Mouse (Mus musculus): ENCODE measurements around the gene Prkci. TPM values are rescaled to one million over a fixed set of nuclear protein-coding genes. Genes with fewer than 3 reads are reported as not detected.

Gene Prkci
- polyA plus RNA-seq, 1 experiment from 2014 or later = 29.5 TPM

DNA sequence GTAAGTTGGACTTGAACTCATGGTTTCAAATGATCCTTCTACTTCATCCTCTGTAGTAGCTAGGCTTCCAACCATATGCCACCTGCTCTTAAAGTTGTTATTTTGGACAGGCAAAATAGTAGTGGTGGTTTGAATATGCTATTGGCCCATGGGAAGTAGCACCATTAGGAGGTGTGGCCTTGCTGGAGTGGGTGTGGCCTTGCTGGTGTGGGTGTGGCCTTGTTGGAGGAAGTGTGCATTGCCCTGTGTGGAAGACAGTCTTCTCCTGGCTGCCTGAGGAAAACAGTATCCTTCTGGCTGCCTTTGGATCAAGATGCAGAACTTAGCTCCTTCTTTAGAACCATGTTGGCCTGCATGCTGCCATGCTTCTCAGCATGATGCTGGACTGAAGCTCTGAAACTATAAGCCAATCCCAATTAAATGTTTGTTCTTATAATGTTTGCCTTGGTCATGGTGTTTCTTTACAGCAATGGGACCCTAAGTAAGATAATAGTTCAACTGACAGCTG lies 2.4 kb upstream of the Prkci start:
- Histone ChIP-seq H3K4me3 (replicated peaks; ENCODE audit: low read depth, low read length) (no peak overlapping the region), H3K9ac (ENCODE audit: low read depth, low read length) (no peak overlapping the region), H3K27me3 (ENCODE audit: insufficient read depth, low read length) (no peaks in the 10 kb centered on the region), H3K4me2 (ENCODE audit: low read length) (no peak overlapping the region), H3K9me3 (replicated peaks; ENCODE audit: low read length) (no peaks in the 10 kb centered on the region), H3K36me3 (ENCODE audit: insufficient read depth, low read length) (no peaks in the 10 kb centered on the region), H3K27ac (no peak overlapping the region), H3K4me1 (replicated peaks; ENCODE audit: insufficient read depth, low read length) (peaks cover 15% of the 10 kb centered on the region; the same call in 1 of the 2 replicates)
- DNase-seq (ENCODE audit: low spot score) (no peak), ATAC-seq (replicated peaks; ENCODE audit: low FRiP score, low read depth) (no peak)
- TF ChIP-seq CTCF (IDR thresholded peaks at IDR 0.05; ENCODE audit: low read depth) = no peak

- no peaks in the 10 kb centered on the region for H3K36me3 ChIP-seq (ENCODE audit: insufficient read depth, low read length)
- ATAC-seq (replicated peaks; ENCODE audit: low FRiP score, low read depth) (no peak), DNase-seq (ENCODE audit: low spot score) (no peak)
- H3K9ac ChIP-seq (ENCODE audit: low read depth, low read length) = peak overlapping the region; percentile 39; the same call in 1 of the 2 replicates
- H3K4me2 ChIP-seq (ENCODE audit: low read length) = peak overlapping the region; percentile 55
- peaks cover 27% of the 10 kb centered on the region for H3K4me1 ChIP-seq (replicated peaks; ENCODE audit: insufficient read depth, low read length)
- no peaks in the 10 kb centered on the region for H3K9me3 ChIP-seq (replicated peaks; ENCODE audit: low read length)
- H3K27ac ChIP-seq = no peak overlapping the region
- H3K27me3 ChIP-seq (ENCODE audit: insufficient read depth, low read length) = no peaks in the 10 kb centered on the region
- no peak for TF ChIP-seq CTCF (IDR thresholded peaks at IDR 0.05; ENCODE audit: low read depth)
- peak overlapping the region; percentile 71 for H3K4me3 ChIP-seq (replicated peaks; ENCODE audit: low read depth, low read length)
- 17% methylated on average over 6 of the region's 6 CpGs for WGBS
Observed at GRCm38 (mm10) chr3:30994859-30995258, 688 bp upstream of the Prkci start.

- WGBS = under 1% methylated on average over 47 of the region's 49 CpGs
- peaks cover 32% of the 10 kb centered on the region for H3K4me1 ChIP-seq (replicated peaks; ENCODE audit: insufficient read depth, low read length)
- no peaks in the 10 kb centered on the region for H3K27me3 ChIP-seq (ENCODE audit: insufficient read depth, low read length)
- peak; percentile 44; the same call in 1 of the 2 replicates for ATAC-seq (replicated peaks; ENCODE audit: low FRiP score, low read depth)
- peak overlapping the region; percentile 67 for H3K9ac ChIP-seq (ENCODE audit: low read depth, low read length)
- peak overlapping the region; percentile 55 for H3K4me2 ChIP-seq (ENCODE audit: low read length)
- peak overlapping the region; percentile 71 for H3K4me3 ChIP-seq (replicated peaks; ENCODE audit: low read depth, low read length)
- peak; percentile 72 for DNase-seq (ENCODE audit: low spot score)
- no peaks in the 10 kb centered on the region for H3K9me3 ChIP-seq (replicated peaks; ENCODE audit: low read length)
- no peak for TF ChIP-seq CTCF (IDR thresholded peaks at IDR 0.05; ENCODE audit: low read depth)
- no peaks in the 10 kb centered on the region for H3K36me3 ChIP-seq (ENCODE audit: insufficient read depth, low read length)
- H3K27ac ChIP-seq = peak overlapping the region; percentile 64
Observed at GRCm38 (mm10) chr3:30995899-30996687, 546 bp downstream of the Prkci start.

DNA sequence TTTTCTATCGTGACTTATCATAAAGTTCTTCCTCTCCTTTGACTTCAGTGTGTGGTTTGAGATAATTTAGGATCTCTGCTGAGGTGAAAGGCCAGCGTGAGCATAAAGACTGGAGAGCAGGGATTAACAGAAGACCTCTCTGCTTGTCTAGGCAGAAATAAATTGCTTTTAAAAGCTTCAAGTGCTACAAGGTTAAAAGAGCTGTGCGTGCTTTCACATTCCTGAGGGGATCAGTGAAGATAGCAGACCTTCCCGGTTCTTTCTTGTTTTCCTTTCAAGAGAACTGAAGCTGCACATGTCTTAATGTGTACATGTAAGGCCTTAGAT lies 1.1 kb downstream of the Prkci start:
- Histone ChIP-seq H3K9me3 (replicated peaks; ENCODE audit: low read length) (no peaks in the 10 kb centered on the region), H3K36me3 (ENCODE audit: insufficient read depth, low read length) (no peaks in the 10 kb centered on the region), H3K27me3 (ENCODE audit: insufficient read depth, low read length) (no peaks in the 10 kb centered on the region), H3K4me2 (ENCODE audit: low read length) (peak overlapping the region; percentile 55), H3K4me3 (replicated peaks; ENCODE audit: low read depth, low read length) (peak overlapping the region; percentile 71), H3K27ac (no peak overlapping the region), H3K4me1 (replicated peaks; ENCODE audit: insufficient read depth, low read length) (peaks cover 35% of the 10 kb centered on the region), H3K9ac (ENCODE audit: low read depth, low read length) (peak overlapping the region; percentile 67)
- TF ChIP-seq CTCF (IDR thresholded peaks at IDR 0.05; ENCODE audit: low read depth) = no peak
- DNase-seq (ENCODE audit: low spot score) (peak; percentile 48), ATAC-seq (replicated peaks; ENCODE audit: low FRiP score, low read depth) (no peak)
- 2% methylated on average over 4 of the region's 4 CpGs for WGBS

GRCm38 (mm10) chr3:30999401-31000017 lies 4.0 kb downstream of the Prkci start:
- H3K4me2 ChIP-seq (ENCODE audit: low read length) = 0 out of 2 replicates have a peak overlapping the region, but pooled peaks have one; percentile 8
- H3K4me1 ChIP-seq (replicated peaks; ENCODE audit: insufficient read depth, low read length) = peaks cover 34% of the 10 kb centered on the region
- DNase-seq (ENCODE audit: low spot score) (peak; percentile 48), ATAC-seq (replicated peaks; ENCODE audit: low FRiP score, low read depth) (no peak)
- no peaks in the 10 kb centered on the region for H3K9me3 ChIP-seq (replicated peaks; ENCODE audit: low read length)
- peak overlapping the region; percentile 15 for H3K27ac ChIP-seq
- H3K36me3 ChIP-seq (ENCODE audit: insufficient read depth, low read length) = no peaks in the 10 kb centered on the region
- TF ChIP-seq CTCF (IDR thresholded peaks at IDR 0.05; ENCODE audit: low read depth) = no peak
- 0 out of 2 replicates have a peak overlapping the region, but pooled peaks have one; percentile 1 for H3K9ac ChIP-seq (ENCODE audit: low read depth, low read length)
- no peak overlapping the region for H3K4me3 ChIP-seq (replicated peaks; ENCODE audit: low read depth, low read length)
- no peaks in the 10 kb centered on the region for H3K27me3 ChIP-seq (ENCODE audit: insufficient read depth, low read length)
- 45% methylated on average over 10 of the region's 10 CpGs for WGBS

GRCm38 (mm10) chr3:31000018-31000407 lies 4.5 kb downstream of the Prkci start:
- Histone ChIP-seq H3K9ac (ENCODE audit: low read depth, low read length) (0 out of 2 replicates have a peak overlapping the region, but pooled peaks have one; percentile 1), H3K9me3 (replicated peaks; ENCODE audit: low read length) (no peaks in the 10 kb centered on the region), H3K27me3 (ENCODE audit: insufficient read depth, low read length) (no peaks in the 10 kb centered on the region), H3K4me2 (ENCODE audit: low read length) (0 out of 2 replicates have a peak overlapping the region, but pooled peaks have one; percentile 8), H3K27ac (peak overlapping the region; percentile 15), H3K4me1 (replicated peaks; ENCODE audit: insufficient read depth, low read length) (peaks cover 31% of the 10 kb centered on the region), H3K36me3 (ENCODE audit: insufficient read depth, low read length) (no peaks in the 10 kb centered on the region), H3K4me3 (replicated peaks; ENCODE audit: low read depth, low read length) (no peak overlapping the region)
- TF ChIP-seq CTCF (IDR thresholded peaks at IDR 0.05; ENCODE audit: low read depth) = no peak
- WGBS = 34% methylated on average over 4 of the region's 4 CpGs
- no peak for DNase-seq (ENCODE audit: low spot score)
- ATAC-seq (replicated peaks; ENCODE audit: low FRiP score, low read depth) = no peak
